Mouse (Mus musculus) adrenal gland, adult (tissue): ENCODE measurements around the gene Tmem234.

Experiments used
- DNase-seq, 2 experiments: peaks; one replicate each; pipeline ENCODE4 v3.0.0; 2022 to 2023; ENCODE audit warnings: low spot score in 1 of 2; ENCODE audit not compliant: inconsistent age in 2 of 2

Gene Tmem234

DNA sequence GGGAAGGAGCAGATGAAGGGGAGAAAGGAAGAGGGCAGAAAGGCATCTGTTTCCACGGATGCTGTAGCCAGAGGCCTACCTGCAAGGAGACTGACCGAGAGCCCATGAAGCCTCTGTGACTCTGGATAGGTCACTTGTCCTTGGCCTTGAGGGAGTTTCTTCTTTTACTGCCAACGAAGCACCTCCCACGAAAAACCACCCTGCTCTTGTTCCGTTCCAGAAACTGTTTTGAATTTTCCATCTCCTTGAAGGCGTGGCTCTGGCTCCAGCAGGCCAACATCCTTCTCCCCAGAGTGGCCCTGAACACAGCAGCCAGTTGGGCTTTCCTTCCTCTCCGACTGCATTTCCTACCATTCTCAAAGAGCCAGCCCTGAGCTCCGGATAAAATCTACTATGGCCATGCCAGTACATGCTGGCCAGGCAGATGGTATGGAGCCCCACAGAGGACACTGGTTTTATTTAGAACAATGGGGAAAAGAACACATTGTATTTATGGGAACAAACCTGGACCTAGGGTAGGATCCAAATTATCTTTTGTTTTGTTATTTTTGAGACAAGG, 20.9 kb downstream of the Tmem234 start:
- peak; percentile 57 to 80 for DNase-seq

DNA sequence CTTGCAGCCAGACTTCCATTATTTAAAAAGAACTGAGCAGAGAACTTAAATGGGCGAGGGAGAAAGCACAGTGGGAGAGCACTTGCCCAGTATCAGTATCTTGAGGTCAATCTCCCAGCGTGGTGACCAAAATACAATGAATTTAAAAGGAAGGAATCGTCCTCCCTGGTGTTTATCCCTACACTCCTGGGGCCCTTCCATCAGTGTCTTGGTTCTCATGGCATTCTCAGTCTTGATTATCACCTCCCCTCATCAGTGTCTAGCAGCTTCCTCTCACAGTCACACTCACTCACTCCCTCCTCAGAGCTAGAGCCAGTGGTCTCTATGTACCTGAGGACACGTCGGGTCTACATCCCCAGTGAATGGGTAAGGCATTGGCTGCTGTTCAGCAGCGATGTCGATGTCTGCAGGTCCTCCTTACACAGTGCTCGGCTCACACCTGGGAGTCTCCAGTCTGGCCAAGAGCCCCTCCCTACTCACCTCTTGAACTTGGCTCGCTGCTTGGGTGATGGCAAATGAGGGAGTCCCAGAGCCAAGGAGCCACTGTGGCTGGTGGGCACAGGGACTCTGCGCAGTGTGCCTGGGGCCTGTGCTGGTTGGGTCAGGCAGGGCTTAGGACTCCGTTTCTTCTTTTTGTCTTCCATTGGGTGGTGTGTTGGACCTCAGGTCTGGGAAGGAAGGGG, 21.8 kb downstream of the Tmem234 start:
- DNase-seq, result no peak

DNA sequence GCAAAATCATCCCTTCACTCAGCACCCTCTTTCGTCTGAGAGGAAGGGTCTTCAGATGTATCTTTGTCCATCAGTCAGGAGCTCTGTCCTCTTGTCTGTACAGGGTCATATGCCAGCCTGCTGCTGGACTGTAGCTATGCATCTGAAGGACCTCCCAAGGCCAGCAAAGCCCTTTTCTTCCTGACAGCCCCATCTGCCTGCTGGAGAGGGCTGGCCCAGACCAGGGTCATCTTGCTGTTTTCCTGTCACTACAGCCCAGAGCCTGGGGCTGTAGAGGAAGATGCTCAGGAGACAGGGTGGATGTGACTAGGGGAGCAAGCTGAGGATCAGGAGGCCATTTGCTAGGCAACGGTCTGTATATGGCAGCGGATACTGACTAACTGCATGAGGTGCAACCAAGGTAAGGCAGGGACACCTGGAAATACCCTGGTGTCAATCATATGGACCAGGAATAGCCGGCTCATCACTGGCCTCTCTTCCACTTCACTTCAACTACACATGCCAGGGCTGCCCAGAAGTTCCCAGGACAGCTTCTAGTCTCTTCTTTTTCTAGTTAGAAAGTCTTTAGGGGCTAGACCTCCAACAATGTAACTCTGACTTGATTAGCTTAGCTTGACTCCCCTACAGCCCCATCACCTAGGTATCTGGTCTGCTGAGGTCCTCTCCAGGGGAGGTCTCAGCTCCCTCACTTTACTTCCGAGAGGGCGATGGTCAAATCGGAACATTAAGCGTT, 22.5 kb downstream of the Tmem234 start:
- peak; percentile 46 to 61 for DNase-seq

DNA sequence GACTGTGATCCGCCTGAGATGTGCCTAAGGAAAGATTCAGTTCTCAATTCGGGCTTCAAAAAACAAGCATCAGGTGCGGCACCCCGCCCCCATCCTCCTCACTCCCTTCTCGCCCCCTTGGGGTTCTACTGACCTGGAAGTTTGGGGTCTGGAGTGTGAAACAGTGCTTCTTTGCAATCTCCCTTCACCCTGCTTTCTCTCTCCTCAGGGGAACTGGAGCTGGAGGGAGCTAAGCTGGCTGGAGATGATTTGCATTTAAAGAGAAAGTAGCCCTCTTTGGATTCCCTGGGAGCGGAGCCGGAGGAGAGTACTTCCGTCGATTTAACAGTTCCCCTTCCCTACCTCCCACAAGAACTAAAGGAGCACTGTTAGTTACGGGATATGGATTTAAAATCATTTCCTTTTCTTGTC, 23.2 kb downstream of the Tmem234 start, which contains the start of gene Ccdc28b:
Ccdc28b (minus strand) TSS at position 267 of the 411 bp plus-strand sequence.
- peak; percentile 68 to 91 for DNase-seq

DNA sequence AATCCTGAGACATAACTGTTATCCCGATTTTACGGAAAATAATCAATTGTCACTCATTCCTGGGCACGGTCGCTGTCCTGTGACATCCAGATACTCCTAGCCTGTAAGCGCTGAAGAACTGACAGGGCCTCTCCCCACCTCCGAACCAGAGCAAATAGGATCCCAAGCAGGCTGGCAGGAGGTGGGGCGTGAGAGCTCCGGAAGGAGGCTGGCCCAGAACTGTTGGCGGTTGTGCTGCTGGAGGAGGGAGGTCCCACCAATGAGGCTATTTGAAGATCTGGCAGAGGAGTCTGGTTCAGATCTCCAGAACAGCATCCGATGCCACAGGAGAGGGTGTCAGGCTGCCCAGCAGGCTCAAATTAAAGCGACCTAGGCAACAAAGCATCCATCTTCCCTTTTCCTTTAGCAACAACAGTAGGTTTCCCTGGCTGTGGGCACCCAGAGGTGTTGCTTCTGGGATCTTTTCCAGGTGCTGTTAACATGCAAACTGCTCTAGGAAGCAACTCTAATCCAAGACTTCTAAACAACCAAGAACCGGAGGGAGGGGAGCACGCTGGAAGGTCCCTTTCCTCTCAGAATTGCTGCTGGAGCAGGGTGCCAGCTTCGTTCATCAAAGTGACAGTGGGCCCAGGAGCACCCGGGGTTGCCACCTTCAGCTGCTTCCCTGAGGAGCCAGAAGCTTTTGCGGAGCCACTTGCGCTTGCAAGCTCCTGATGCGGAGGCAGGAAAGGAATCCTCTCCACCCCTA, 24.0 kb downstream of the Tmem234 start:
- DNase-seq, result peak; percentile 92 to 94

DNA sequence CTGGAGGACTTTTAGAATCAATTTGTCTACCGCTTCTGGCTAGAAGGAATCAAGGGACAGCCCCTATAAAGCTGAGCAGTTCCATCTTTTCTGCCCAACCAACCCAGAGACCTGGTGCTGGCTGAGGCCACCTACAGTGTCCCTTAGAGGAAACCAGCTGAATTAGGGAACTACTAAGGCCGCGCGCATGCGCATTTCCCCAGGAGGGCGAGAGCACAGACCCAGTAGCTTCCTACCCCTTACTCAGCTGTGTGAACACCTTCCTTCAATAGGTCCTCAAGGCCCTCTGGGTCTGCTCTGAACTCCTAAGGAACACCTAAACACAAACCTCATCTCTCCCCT, 24.5 kb downstream of the Tmem234 start:
- peak; percentile 72 to 83 for DNase-seq

DNA sequence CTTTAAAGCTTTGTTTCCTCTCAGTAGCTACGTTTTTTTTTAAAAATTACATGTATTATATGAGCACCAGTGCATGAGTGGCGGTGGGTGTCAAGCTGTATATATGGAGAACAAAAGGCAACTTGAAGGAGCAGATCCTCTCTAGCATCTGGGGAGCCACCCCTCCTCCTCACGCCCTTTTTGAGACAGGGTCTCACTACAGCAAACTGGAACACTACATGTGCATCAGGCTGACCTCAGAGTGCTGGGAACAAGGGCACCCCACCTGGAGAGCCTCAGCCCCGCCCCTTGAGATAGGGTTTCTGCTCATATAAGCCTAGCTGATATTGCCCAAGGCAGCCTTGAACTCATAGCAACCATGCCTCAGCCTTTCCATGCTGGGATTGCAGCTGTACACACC, 25.0 kb downstream of the Tmem234 start:
- peak in 1 of 2 experiments; percentile 30 for DNase-seq

DNA sequence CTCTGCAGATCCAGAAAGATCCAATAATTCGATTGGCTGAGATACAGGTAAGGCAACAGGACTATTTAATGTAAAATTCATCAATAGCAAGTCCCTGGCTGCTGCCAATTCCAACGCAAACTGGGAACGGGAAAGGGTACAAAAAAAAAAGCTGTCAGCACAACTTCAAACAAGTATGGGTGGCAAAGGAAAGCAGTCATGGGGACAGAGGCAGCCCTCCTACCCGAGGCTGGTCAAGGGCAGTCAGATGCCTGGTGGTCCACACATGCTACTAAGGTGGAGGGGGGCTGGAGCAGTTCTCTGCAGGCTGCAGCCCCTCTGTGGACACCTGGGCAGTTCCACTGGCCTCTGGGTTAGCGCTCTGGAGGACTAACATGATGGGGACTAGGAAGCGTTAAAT, 25.6 kb downstream of the Tmem234 start:
- DNase-seq, result peak in 1 of 2 experiments; percentile 29

DNA sequence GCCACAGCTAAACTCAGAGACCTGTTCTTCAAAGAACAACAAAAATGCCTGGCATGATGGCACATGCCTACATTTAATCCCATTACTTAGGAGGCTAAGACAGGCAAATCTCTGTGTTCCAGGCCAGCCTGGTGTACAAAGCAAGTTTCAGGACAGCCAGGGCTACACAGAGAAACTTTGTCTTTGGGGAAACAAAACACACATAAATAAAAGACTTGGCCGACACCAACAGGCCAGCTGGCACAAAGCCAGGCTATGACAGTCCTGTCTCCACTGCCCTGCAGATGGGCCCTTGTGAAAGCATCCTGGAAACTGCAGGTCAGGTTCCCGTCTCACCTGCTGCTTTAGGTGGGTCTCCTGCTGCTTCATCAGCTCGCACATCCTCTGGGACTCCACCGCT, 30.5 kb downstream of the Tmem234 start:
- peak; percentile 62 to 84 for DNase-seq

DNA sequence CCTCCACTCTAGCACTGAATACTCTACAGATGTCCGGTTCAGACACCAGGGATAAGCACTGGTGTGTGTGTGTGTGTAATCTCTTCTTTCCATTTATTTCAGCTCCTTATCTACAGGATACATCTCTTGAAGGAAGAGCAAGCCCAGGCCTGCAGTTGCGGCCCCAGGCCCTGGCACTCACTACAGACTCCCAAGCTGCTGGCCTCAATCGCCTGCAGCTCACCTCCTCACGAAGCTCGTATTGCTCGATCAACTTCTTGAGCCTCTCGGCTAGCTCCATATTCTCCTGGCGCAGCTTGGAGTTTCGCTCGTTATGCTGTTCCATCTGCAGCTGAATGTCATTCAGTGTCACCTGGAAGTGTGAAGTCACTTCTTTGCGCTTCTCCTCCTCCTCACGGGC, 31.4 kb downstream of the Tmem234 start:
- no peak for DNase-seq

DNA sequence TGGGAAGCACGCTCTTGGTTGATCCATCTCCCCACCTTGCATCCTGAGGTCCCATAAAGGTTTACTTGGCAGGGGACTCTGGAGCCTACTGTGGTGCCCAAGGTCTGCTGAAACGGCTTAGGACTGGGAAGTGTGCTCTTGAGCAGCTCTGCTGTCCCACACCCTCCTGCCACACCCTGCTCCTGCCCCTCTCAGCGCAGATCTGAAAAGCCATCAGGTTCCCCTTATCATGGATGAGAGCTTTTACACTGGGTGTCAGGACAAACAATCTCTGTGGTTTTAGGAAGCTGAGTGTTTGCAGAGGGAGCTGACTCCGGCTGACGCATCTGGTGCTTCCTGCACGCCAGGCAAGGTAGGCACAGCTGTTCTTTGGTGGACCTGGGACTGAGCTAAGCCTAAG, 33.4 kb downstream of the Tmem234 start:
- no peak for DNase-seq

DNA sequence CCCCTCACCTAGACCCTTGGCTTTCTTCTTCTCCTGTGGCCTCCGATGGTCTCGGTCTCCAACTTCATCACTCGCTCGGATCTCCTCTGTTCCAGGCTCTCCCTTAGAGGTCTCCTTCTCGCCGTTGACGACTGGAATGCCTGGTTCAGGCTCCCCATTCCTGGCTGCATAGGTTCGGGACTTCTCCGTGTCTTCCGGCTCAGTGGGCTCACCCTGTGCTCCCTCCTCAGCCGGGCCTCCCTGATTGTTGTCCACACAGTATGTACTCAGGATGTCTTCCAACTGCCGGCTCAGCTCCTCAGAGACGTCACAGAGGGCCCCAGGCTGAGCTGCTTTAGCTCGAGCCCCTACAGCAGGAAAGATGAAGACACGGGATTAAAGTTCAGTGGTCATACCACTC, 38.8 kb downstream of the Tmem234 start:
- DNase-seq, result peak in 1 of 2 experiments; percentile 45

DNA sequence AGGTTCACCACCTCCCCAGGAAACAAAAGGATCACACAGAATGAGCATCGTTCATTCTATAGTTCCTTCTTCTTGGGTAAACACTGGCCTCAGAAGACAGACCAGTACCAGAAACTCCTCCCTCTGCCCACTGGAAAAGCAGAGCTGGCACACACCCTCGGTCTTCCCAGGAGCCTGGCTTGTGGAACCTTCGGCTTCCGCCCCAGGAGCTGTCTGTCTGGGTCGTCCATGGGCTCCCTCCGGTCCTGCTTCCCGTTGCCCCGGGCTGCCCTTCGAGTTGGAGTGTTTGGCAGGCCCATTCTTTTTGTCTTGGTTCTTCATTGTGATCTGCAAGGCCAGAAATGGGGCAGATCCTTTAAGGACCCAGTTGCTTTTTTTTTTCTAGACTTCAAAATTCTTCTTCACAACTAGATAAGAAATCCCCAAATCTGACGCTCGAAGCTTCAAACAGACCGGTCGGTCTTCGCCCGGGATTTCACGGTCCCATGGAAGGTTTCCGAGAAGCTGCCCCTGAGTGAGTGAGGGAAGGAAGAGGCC, 39.7 kb downstream of the Tmem234 start:
- peak in 1 of 2 experiments; percentile 67 for DNase-seq

DNA sequence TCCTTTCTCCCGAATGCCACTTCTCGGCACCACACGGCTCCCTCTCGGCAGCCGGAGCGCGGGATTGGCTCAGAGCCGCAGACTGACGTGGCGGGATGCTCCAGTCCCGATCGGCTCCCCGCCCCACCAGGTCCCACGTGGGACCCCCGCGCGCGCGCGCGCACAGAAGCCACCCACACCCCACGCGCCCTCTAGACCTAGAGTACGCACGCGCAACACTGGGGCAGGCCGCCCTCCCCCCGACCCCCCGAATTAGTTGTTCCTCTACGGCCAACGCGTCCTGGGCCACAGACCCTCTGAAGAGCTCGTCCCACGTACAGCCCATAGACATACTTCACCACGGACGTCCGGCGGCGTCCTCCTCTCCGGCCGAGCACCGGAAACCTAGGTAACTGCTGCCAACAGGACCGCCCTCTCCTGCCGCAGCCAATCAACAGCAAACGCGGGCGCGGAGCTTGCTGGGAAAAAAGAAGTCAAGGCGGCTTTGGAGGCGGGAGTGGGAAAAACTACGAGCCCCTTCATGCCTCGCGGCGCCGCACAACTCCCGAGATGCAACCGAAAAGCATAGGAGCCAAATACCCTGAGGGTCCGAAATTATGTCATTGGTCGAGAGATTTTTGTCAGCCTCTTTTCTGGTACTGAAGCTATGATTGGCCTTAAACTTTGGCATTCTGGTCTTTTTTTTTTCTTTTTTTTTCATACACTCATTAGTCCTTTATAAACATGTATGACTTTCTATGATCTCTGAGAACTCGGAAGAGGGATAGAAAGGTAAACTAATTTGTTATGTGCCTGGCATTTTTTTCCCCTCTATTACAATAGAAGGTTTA, 40.4 kb downstream of the Tmem234 start, which contains the start of gene Txlna:
Txlna (minus strand) TSS at position 428 of the 830 bp plus-strand sequence.
- DNase-seq, result peak; percentile 98 to 99

DNA sequence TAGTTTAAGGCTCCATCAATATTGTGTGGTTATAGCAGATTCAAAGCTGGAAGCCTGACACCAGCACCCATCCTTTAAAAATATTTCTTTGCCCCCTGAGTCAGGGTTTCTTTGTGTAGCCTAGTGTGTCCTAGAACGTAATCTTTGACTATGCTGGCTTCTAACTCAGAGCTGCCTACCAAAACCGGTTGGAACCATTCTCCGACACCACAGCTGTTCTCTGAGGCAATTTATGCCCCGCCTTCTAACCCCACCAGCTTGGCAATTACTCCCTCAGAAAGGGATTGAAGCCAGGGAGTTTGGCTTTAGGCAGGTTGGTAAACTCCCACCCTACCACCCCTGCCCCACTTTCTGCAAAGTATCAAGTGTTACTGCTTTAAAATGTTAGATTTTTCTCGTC, 41.3 kb downstream of the Tmem234 start:
- peak in 1 of 2 experiments; percentile 63 for DNase-seq

DNA sequence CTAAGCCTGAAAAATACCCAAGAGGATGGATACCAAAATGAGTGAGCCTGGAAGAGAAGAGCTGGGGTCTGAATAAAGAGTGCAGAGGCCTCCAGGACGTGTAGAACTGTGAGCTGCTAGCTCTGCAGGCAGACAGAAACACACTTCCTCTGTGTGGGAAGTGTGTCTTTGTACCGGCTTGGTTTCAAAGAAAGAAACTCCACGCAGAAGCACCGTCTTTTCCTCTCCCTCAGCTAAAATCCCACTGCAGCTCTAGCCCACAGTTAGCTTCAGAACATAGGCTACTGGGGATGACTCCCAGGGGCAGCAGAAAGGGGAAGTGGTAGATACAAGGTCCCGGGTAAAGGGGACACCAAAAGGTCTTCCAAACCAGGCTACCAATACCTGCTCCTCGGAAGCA, 44.7 kb downstream of the Tmem234 start:
- no peak for DNase-seq

DNA sequence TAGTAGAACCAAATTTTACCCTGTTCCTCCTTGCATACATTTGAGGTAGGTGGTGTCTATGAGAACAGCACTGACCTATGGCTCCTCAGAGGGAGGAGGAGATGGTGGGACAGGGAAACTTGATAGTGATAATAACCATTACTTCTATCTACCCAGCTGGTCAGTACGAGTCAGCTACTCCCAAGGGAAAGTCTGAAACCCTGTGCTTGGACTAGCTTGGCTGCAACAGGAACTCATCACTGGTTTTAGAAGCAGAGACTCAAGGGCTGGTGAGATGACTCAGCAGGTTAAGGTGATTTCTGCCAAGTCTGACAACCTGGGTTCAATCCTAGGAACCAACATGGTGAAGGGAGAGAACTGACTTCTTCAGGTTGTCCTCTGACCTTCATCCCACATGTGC, 48.2 kb downstream of the Tmem234 start:
- DNase-seq, result no peak

DNA sequence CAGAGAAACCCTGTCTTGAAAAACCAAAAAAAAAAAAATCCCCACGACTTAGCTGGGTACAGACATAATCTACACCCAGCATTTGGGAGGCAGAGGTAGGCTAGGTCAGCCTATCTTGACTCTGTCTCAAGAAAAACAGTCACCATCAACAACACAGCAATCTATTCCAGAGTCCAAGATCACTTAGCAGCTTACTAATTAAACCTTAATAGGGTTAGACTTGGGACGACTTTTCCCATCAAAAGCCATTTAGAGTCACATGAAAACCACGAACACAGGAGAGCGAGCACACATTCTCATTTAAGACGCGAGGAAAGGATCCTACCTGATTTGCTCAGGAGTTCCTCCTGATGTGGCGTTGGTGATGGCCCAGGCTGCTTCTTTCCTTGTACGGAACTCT, 49.9 kb downstream of the Tmem234 start:
- no peak for DNase-seq

DNA sequence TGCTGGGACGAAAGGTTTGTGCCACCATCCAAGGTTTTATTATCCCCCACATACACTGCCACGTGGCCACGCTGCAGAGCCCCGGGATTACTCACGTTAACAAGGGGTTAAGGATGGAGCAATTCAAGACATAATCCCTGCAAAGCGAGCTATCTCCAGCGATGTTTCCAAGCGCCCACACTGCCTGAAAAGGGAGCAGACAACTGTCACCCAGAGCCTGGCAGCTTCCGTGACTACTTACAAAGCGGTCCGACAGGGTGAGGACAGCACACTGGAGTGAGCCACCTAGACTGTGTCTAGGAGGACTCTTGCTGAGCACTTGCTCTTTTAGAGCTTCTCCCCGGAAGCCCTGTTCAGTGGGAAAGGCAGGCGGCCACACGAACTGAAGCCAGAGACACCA, 54.3 kb downstream of the Tmem234 start:
- DNase-seq, result no peak

DNA sequence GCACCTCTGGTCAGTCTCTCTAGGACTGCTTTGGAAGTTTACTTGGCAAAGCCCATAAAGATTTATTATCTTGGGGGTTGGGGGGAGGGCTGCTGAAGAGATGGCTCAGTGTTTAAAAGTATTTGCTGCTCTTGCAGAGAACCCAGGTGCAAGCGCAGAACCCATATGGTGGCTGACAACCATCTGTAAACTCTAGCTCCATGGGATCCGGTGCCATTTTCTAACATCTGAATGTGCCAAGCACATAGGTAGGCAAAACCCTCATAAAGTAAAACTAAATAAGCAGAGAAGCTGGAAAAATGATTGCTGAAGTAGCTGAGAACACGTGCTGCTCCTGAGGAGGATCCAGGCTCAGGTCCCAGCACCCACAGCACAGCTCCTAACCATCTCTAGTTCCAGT, 61.1 kb downstream of the Tmem234 start:
- no peak for DNase-seq
